Mouse (Mus musculus) spleen, adult 12 weeks (tissue): Measurements from ENCODE around the gene Upk2.
"Not testable (repeated sequence)": the region's sequence is repeated elsewhere in the genome, so short reads cannot be mapped to it uniquely, and the experiment has no call there.

Experiments used
- DNase-seq: peaks from one replicate; pipeline ENCODE4 v3.0.0; 2022; ENCODE audit warnings: low spot score

The Upk2 gene

DNA sequence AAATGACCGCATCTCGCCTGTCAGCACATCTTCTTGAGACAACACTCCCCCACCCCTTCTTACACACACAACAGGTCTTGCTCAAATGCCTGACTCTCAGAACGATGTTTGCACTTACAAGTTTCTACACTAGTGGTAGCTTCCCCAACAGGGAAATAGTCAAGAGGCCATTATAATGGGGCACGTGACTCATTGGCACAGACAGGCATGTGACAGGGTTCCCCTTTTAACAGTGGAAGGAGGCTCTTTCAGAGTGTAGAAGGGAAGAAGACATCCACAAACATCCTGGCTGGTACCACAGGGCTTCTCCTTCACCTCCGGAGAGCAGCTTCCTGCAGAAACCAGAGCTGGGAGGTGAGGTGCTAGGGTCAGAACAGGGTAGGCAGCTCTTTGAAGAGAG, 7.2 kb upstream of the Upk2 start:
- no peak for DNase-seq

DNA sequence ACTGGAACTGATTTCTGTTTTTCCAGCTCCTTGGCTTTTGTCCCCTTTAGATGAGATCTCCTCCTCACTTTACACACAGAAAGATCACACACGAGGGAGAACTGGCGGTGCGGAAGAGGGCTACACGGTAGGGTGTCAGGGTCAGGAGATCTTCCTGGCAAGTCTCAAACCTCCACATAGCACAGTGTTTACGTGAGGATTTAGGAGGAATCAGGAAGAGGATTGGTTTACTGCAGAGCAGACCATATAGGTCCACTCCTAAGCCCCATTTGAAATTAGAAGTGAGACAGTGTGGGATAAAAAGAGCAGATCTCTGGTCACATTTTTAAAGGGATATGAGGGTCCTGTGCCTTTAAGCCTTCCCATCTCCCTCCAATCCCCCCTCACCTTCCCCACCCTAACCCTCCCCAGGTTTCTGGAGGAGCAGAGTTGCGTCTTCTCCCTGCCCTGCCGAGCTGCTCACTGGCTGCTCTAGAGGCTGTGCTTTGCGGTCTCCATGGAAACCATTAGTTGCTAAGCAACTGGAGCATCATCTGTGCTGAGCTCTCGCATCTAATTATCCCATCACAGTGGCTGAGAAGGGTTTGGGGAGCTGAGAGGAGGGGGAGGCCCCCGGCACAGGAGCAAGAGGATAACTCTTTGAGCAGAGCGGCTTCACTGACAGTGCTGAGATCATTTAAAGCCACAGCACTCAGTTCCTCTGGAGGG, 2.4 kb upstream of the Upk2 start:
- no peak for DNase-seq

DNA sequence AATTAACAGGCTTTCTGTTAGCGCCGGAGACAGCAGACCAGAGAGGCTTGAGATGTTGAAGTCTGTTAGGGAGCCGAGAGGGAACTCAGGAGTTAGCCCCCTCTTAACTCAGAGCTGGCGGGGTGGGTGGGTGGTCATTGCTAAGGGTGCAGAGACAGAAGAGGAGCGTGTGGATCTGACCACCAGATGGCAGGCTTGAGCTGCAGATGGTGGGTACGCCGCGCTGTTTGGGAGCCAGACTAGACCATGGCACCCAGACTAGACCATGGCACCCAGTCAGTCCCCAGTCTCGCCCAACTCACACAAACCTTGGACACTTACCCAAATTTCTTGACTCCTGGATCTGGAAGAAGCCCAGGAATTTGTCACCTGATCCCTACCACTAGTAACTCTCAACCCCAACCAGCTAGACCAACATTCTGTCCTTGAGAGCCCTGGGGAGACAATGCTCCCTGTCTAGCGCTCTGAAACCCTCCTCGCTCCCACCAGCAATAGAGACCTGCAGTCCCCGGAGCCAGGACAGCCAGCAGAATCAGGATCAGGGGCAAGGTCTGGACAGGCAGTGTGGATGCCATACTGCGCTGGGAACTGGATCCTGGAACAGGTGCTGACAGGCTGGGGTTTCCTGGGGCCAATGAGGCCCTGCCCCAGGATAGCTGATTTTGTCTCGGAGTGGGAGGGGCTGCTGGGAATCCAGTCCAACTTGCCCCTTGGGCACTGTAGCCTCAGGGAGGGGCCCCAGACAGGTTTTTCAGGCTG, 465 bp downstream of the Upk2 start:
- DNase-seq = peak; percentile 62

DNA sequence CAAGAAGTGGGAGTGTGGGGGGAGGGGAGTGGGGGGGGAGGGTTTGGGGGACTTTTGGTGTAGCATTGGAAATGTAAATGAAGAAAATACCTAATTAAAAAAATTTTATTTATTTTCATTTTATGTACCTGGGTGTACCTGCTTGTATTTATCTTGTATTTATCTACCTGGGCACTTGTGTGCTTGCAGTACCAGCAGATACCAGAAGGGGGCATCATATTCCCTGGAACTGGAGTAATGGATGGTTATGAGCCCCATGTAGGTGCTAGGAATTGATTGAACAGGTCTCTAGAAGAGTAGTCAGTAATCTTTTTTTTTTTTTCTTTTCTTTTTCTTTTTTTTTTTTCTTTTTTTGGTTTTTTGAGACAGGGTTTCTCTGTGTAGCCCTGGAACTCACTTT, 4.4 kb downstream of the Upk2 start:
- DNase-seq = no peak

DNA sequence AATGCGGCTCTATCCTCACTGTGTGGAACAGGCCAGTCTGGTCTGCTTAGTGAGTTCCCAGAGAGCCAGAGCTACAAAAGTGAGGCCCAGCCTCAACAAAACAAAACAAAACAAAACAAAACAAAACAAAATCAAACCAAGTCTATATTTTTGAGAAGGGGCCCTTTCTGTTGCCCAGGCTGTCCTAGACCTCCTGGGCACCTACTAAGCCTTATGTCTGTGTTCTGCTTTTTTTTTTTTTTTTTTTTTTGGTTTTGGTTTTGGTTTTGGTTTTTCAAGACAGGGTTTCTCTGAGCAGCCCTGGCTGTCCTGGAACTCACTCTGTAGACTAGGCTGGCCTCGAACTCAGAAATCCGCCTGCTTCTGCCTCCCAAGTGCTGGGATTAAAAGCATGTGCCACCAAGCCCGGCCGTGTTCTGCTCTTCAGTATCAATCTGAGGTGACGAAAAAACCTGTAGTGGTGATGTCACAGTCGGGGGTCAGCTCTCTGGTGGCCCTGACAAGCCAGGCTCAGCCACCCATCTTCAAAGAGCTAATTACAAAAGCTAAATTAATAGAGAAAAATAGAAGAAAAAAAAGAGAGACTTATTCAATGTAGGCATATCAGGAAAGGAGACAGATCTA, 10.3 kb downstream of the Upk2 start:
- not testable (repeated sequence) for DNase-seq

DNA sequence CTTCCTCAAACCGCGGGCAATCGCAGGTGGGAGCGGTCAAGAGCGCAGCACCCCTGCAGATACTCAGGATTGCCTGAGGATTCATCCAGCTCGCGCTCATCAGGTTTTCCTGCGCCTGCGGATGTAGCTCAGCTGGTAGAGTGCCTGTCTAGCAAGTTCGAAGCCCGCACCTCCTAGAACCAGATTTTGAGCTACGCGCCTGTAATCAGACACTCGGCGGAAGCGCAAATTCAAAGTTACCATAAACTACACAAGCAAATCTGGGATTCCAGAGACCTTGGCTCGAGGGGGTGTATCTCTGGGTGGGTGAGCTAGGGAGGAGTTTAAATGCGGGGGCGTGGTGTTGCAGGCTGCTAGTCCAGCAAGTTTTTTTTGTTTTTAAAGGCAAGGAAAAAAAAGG, 13.8 kb downstream of the Upk2 start, which contains the start of gene Foxr1:
Gene Foxr1, minus strand, starts transcription at position 176 of the 400 bp plus-strand sequence.
- DNase-seq = no peak

DNA sequence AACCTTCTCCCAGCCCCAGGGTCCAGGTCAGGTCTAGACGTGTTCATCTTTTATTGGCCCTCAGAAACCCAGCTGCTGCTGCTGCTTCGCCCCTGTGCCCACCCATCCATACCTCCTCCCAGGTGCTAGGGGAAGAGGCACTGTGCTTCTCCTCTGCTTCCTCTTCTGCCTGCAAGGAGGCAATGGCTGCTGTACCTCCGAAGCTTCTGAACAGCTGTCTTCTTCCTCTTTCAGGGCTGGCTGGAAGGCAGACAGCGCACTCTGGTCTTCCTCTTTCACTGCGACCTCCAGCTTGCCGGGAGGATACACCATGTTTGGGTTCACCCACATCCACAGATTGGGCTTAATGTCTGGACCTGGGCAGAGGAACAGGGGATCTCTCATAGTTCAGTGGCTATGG, 19.0 kb downstream of the Upk2 start:
- DNase-seq = no peak

DNA sequence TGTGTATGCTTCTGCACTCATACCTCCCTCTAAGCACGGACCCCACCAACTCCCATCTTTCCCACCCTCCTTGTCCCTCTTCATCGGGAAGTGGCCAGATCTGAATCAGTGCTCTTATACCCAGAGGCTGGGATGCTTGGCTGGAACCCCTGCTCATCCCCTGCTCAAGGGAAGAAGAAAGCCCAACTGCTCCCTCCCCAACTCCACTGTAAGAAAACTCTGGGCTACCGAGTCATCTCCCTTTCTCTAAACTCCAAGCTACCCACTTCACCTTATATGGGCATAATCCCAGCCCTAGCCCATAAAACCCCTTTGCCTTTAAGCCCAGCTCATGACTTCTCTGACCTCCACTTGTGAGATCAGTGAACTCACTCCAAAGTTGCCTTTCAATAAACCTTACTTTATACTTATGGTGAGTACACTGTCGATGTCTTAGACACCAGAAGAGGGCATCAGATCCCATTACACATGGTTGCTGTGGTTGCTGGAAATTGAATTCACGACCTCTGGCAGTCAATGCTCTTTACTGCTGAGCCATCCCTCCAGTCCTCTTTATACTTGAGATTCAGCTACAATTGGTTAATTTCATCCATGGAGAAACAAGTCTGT, 22.1 kb downstream of the Upk2 start:
- DNase-seq = no peak

DNA sequence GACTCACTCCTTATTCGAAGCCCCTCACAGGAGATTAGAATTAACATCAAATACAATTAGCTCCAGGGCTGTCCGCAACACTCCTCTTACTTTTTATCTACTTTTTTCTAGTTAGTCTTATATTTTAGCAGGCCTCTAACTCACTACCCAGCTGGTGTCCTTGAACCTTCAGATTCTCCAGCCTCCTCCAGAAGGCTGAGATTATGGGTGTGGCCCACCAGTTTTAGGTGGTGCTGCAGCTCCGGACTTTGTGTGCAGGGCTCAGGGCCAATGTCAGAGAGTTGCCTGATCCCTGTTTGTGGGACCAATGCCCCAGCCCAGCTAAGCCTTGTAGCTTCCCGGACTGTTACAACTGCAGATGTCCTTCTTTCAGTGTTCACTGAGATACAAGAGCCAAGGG, 31.2 kb downstream of the Upk2 start:
- no peak for DNase-seq

DNA sequence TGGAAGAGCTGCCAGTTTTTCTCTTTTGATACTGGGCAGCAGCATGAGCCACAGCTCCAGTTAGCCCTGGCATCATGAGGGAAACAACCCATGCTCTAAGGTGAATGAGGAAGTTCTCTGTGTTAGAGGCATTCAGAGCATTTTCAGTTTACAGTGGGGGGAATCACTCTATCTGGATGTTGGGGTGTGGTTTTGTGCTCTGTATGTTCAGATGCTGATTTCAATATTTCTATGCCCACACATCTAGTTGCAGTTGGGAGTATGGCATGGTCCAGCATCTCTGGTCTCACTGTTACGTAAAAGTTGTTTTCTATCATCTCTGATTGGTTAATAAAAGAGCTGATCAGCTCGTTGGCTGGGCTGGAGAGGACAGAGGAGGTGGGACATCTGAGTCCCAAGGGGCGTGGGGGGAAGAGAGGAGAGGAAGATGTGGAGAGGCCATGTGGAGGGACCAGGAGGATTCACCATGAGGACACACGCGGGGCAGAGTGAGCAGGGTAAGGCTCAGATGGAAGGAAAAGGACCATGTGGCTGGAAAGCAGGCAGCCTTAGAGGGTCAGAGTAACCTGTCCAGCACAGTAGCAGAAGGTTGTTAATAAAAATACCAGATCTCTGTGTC, 34.4 kb downstream of the Upk2 start:
- DNase-seq = no peak

DNA sequence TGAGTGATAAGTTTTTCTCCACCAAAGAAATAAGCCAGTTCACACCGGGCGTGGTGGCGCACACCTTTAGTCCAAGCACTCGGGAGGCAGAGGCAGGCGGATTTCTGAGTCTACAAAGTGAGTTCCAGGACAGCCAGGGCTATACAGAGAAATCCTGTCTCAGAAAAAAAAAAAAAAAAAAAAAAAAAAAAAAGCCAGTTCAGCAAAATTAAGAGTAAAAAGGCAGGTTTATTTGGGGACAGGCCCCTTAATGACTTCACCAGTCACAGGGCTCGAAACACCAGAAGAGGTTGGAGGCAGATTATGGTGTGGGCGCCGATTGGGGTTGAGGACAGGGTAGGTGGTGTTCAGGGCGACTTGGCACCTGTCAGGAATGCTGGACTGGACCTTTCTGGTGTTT, 35.0 kb downstream of the Upk2 start:
- DNase-seq = not testable (repeated sequence)

DNA sequence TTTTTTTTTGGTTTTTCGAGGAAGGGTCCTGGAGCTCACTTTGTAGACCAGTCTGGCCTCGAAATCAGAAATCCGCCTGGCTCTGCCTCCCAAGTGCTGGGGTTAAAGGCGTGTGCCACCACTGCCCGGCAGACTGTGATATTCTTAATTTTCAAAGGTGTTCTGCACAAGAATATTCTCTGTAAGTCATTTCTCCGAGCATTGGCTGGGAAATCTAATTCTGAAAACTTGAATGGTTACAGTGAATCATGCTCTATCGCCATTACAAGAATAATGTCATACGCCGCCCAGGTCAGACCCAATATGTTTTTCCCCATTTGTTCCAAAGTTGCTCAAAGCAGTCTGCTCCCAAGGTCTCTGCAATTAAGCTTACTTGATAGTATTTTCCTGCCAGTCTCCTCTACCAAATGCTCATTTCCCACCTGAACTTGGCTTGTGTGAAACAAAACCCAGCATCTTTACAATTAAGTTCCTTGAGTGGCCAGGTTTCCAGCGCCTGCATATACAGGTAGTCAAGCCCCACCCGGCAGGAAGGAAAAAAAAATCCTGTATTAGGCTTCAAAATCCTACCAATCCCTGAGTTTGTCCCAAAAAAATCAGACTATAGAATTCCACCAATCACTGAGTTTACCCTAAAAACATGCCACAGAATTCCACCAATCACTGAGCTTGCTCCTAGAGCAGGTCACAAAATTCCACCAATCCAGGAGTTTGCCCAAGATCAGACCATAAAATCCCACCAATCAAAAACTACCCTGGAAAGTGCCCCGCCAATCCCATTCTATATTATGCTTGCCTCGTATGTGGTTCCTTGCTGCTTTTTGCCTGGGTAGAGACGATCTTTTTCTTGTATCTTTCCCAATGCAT, 36.0 kb downstream of the Upk2 start, which contains the start of gene Ccdc84:
Gene Ccdc84, minus strand, starts transcription at position 51 of the 867 bp plus-strand sequence.
- no peak for DNase-seq

DNA sequence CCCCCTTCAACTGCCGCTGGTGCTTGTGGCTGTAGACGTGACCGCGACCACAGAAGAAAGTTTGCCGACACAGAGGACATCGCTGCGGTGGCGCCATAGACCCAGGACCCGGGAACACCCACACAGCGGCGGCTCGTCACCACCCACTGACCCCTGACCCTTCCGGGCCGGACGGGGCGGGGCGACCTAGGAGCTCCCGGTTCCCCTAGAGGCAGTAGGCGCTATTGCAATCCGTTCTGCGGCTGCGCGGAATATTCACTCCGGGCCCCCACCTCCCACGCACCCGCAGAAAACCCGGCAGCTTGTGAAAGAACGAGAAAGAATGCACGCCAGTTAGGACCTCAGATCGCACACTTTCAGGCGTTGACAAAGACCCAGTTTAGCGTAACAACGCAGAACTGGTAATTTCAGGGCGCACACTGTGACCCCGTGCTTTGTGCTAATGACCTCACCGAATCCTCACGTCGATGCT, 36.8 kb downstream of the Upk2 start:
- peak; percentile 89 for DNase-seq

DNA sequence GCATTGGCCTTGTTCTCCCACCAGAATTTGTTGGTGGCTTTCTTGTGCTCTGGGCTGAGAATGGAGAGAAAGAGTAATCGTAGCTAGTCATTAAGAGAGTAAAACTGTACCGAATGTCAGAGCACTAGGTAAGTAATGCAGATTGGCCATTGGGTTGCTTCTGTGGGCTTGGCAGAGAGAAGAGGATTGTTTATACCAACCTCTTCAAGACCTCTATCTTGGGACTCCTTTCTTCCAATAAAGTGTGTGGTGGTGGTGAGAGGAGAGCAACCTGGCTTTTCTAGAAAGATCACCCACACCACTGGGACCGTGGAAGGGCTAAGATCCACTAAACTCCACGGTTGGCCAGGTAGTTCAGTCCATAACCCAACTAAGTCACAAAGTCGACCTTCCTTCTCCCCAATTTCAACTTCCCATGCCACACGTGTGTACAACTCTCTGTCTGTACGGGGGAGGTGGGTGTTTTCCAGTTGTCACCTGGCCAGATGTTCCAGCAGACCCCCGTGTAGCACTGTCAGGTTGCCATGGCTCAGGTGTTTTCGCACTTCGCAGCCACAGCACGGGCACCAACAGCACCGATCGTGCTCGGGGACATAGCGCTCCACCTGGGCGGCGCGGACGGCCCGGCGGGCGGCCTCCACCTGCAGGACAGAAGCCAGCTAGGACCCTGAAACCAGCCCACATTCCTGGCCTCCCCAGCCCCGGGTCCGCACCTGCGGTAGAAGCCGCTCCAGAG, 37.5 kb downstream of the Upk2 start:
- no peak for DNase-seq

DNA sequence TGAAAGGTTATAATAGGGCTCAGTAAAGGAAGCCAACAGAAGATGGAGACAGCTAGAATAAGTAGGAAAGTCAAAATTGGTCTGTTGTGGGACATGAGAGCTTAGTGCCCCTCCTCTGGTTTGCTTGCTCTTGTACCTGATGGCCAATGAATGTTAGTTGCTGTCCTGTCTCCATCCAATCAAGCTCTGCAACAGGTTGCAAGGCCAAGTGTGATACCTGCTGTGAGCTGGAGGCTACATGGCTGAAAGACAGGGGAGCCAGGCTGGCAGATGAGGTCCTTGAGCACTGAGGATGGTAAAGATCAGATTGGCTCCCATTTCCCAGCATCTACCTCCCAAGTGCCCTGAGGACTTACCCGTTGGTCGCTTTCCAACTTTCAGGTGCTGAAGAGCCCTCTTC, 42.0 kb downstream of the Upk2 start:
- no peak for DNase-seq

DNA sequence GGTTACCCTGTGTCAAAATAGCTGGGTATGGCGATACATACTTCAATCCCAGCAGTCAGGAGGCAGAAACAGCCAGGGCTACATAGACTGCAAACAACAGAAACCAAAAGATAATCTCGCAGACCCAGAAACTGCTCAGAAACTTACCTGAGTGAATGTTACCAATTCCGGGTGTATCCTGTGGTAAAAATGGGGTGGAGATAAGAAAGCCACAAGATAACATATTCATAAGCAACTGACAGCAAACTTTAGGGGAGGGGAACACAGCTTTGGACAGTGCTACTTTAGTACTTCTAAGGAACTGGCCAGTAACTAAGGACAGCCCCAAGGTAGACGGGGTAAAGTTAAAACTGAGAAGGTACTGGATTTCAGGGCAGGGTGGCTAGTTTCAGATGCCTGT, 42.5 kb downstream of the Upk2 start:
- DNase-seq = no peak

DNA sequence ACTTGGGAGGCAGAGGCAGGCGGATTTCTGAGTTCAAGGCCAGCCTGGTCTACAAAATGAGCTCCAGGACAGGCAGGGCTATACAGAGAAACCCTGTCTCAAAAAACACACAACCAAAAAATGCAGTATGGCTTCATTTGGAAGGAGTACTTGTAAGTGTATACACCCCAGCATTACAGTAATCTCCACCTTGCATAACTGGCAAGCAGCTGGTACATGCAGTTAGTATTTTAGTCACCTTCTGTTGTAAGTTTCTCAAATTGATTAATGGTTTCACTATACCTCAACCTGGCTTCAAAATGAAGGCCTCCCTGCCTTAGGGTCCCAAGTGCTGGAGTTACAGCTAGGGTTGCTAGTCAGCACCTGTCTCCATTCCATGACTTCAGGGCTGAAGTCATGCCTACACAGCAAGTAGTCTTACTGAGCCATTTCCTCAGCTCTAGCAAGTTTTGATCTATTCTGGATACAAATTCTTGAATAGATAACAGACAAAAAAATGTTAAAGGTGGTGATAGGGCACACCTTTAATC, 43.1 kb downstream of the Upk2 start:
- no peak for DNase-seq

DNA sequence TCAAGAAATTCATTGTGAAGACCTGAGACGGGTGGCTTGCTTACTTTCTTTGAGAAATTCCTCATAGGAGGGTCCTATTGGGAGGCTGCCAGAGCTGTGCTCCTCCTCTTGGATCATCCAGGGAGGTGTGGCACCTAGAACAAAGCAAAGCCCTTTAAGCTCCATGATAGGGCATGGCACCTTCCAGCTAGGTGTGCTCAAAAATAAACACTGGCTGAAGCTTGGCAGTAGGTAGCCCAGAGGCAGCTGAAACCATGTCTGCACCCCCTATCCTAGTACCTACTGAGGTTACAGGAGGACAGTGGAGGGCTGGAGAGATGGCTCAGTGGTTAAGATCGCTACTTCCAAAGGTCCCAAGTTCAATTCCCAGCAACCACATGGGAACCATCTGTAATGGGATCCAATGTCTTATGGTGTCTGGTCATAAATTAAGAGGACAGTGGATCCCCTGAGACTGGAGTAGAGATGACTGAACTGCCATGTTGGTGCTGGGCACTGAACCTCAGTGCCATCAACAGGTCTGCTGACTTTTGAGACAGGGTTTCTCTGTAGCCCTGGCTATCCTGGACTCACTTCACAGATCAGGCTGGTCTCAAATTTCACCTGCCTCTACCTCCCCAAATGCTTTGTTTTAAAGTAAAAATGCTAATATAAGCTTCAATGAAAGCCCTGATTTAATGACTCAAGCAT, 44.0 kb downstream of the Upk2 start:
- DNase-seq = no peak

DNA sequence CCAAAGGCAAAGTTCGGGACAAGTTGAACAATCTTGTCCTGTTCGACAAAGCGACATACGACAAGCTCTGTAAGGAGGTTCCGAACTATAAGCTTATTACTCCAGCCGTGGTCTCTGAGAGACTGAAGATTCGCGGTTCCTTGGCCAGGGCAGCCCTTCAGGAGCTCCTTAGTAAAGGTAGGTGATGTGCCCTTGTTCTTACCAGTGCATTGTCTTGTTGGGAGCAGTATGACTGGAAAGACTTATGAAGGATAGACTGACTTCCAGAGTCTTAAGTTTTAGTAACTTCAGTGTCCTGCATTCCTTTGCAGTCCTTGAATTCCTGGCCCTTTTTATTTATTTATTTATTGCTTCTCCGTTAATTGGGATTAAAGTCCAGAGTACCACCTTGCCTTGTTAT, 46.1 kb downstream of the Upk2 start:
- DNase-seq = not testable (repeated sequence)

DNA sequence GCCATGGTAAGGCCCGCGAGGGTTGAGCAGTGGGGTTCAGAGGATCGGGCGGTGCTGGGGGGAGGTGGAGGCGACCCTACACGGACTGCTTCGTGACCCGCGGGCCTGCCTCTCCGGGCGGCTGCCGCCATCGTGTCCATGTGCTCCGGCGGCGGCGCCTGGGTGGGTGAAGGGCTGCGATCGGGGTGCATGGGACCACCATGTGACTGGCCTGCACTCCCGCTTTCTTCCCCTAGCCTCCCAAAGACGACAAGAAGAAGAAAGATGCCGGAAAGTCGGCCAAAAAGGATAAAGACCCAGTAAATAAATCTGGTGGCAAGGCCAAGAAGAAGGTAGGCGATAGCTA, 47.1 kb downstream of the Upk2 start:
- no peak for DNase-seq
